Mouse (Mus musculus): ENCODE data around the gene Htr3a.

DNA sequence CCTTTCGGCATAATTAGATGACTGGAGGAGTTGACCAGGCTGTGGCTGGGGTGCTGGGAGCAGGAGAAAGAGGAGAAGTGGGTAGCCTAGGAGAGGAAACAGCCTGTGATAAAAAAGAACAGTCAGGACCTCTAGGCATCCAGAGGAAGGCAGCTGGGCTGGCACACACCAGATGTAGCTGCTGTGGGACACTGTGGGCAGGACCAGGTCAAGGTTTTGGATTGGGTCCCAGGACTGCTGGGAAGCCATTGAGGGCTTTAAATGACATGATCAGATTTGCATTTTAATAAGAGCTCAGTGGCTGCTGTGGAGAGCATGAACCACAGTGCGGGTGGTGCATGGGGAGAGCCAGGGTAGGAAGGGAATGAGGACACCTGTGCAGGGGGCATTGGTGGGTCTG, 7.1 kb downstream of the Htr3a start:
- TF ChIP-seq CTCF (IDR thresholded peaks at IDR 0.05 in 2 of 3, conservative IDR thresholded peaks at IDR 0.05 in 1 of 3; ENCODE audit: control insufficient read depth in 1 of 3, insufficient read depth in 1 of 3, low read depth in 2 of 3, low read length in 3 of 3, poor library complexity in 1 of 3, severe bottlenecking in 1 of 3) (no peak), E2F4 (IDR thresholded peaks at IDR 0.05; ENCODE audit: borderline replicate concordance, low read depth, low read length) (no peak), POLR2AphosphoS5 (IDR thresholded peaks at IDR 0.05; ENCODE audit: borderline replicate concordance, low read depth, low read length) (no peak), EP300 (IDR thresholded peaks at IDR 0.05; ENCODE audit: low read depth in 1 of 2, low read length in 2 of 2) (no peak), POLR2A (IDR thresholded peaks at IDR 0.05; ENCODE audit: control insufficient read depth in 1 of 2, insufficient read depth in 1 of 2, low read depth in 1 of 2, low read length in 2 of 2, poor library complexity in 1 of 2) (no peak), NRF1 (IDR thresholded peaks at IDR 0.05; ENCODE audit: insufficient read depth, low read depth, low read length, poor library complexity, severe bottlenecking) (no peak), MYB (IDR thresholded peaks at IDR 0.05; ENCODE audit: low read depth, low read length) (no peak), POLR2AphosphoS2 (IDR thresholded peaks at IDR 0.05; ENCODE audit: low read length) (no peak), MAX (IDR thresholded peaks at IDR 0.05; ENCODE audit: low read length) (no peak), ZNF384 (IDR thresholded peaks at IDR 0.05; ENCODE audit: low read depth, low read length) (no peak)
